ENCODE assay signal across 33 mouse cellular contexts in the genomic region with DNA sequence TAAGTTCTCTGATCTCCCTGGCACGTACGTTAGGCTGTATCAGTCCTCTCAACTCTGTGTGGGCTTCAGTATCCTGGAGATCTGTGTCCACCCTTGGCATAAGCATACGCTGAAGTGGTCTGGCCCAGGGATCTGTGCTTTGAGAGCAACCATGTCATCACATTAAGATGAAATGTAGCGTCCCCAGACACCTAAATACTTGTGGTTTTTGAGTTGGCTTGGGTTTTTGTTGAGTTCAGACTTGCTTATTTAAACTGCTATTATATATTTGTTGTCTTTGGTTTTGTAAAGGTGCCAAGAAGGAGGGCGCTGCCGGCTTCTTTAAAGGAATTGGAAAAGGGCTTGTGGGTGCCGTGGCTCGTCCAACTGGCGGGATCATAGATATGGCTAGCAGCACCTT.
"Had no signal": no experiment of that assay in that cellular context is flagged by ENCODE, and none has a peak within 500 bp of the region (broad histone marks: within the 10 kb centered on the region; RNA-seq: fewer than 3 reads in every experiment).

No protein-coding gene starts in this region.

- H3K36me3 ChIP-seq: intestine, embryonic 15.5 days had no signal

- H3K27ac ChIP-seq: heart, embryonic 13.5 days; heart, embryonic 15.5 days; hindbrain, embryonic 10.5 days; hindbrain, embryonic 12.5 days; hindbrain, embryonic 13.5 days; hindbrain, embryonic 14.5 days; hindbrain, embryonic 15.5 days; hindbrain, postnatal 0 days; intestine, embryonic 15.5 days; kidney, embryonic 15.5 days; kidney, postnatal 0 days; layer of hippocampus, adult 2 months; left cerebral cortex, adult 2 months had no signal

- H3K9me3 ChIP-seq: heart, embryonic 12.5 days; heart, embryonic 13.5 days; heart, embryonic 15.5 days; hindbrain, embryonic 10.5 days; hindbrain, embryonic 12.5 days; hindbrain, embryonic 13.5 days; hindbrain, embryonic 15.5 days; intestine, embryonic 15.5 days; kidney, embryonic 15.5 days had no signal

- H3K9ac ChIP-seq: heart, embryonic 12.5 days; heart, embryonic 13.5 days; heart, embryonic 15.5 days; hindbrain, embryonic 12.5 days; hindbrain, embryonic 13.5 days; hindbrain, embryonic 14.5 days; hindbrain, embryonic 15.5 days; intestine, embryonic 15.5 days; kidney, embryonic 15.5 days had no signal

- H3K4me1 ChIP-seq: heart, embryonic 12.5 days; heart, embryonic 13.5 days; heart, embryonic 15.5 days; hindbrain, embryonic 10.5 days; hindbrain, embryonic 12.5 days; hindbrain, embryonic 13.5 days; hindbrain, embryonic 15.5 days; intestine, embryonic 15.5 days; kidney, embryonic 15.5 days had no signal

- ATAC-seq: hindbrain, embryonic 16.5 days; hindbrain, postnatal 0 days; inflammation-experienced regulatory T-cells, adult 6 months; intestine, embryonic 15.5 days; intestine, embryonic 16.5 days; intestine, postnatal 0 days had no signal

- H3K27me3 ChIP-seq: heart, embryonic 12.5 days; heart, embryonic 13.5 days; heart, embryonic 15.5 days; hindbrain, embryonic 12.5 days; hindbrain, embryonic 13.5 days; hindbrain, embryonic 15.5 days; intestine, embryonic 15.5 days; kidney, embryonic 15.5 days had no signal

- H3K4me3 ChIP-seq: heart, embryonic 12.5 days; heart, embryonic 13.5 days; heart, embryonic 15.5 days; hindbrain, embryonic 10.5 days; hindbrain, embryonic 12.5 days; hindbrain, embryonic 13.5 days; hindbrain, embryonic 15.5 days; intestine, embryonic 15.5 days; kidney, embryonic 15.5 days; layer of hippocampus, adult 2 months; left cerebral cortex, adult 2 months had no signal

- H3K4me2 ChIP-seq: heart, embryonic 12.5 days; heart, embryonic 13.5 days; heart, embryonic 15.5 days; hindbrain, embryonic 12.5 days; hindbrain, embryonic 13.5 days; hindbrain, embryonic 14.5 days; hindbrain, embryonic 15.5 days; intestine, embryonic 15.5 days; kidney, embryonic 15.5 days had no signal

- DNase-seq: heart, postnatal 10 days; heart, postnatal 14 days; heart, postnatal 36 days; kidney, adult 11 months; kidney, adult 18-20 months; kidney, adult 2 months; kidney, adult 8-10 months; kidney, adult 9 months; kidney, postnatal 10 days; kidney, postnatal 14 days; kidney, postnatal 25 days; kidney, postnatal 36 days; kidney, postnatal 4 days; layer of hippocampus, adult 9-11 months; layer of hippocampus, postnatal 36 days had no signal
